Mouse (Mus musculus) stomach, postnatal 0 days (tissue): ENCODE measurements around the gene Thrb. TPM values are rescaled to one million over a fixed set of nuclear protein-coding genes. Genes with fewer than 3 reads are reported as not detected.
"Not testable (repeated sequence)": the region's sequence is repeated elsewhere in the genome, so short reads cannot be mapped to it uniquely, and the experiment has no call there.

Experiments used
- ATAC-seq: fragments of 200-750 bp; cut with Nextera tagmentation; 2 replicates; pipeline ENCODE4 v1.8.0; 2017; ENCODE audit not compliant: low FRiP score, low TSS enrichment
- DNase-seq: peaks from one replicate; pipeline ENCODE4 v3.0.0-alpha.2; 2016; ENCODE audit warnings: low spot score
- H3K27ac ChIP-seq: fragments of 300-500 bp; sonication (generic); replicated peaks from 2 replicates; pipeline ENCODE4 v1.5.1; 2014; ENCODE audit warnings: mild to moderate bottlenecking, control low read depth
- H3K27me3 ChIP-seq: fragments of 300-500 bp; sonication (generic); 2 replicates; pipeline ENCODE4 v1.6.1; 2014; ENCODE audit warnings: low read length; ENCODE audit not compliant: control insufficient read depth, insufficient read depth
- H3K36me3 ChIP-seq: fragments of 300-500 bp; sonication (generic); 2 replicates; pipeline ENCODE4 v1.6.1; 2014; ENCODE audit warnings: low read length, mixed read lengths; ENCODE audit not compliant: control insufficient read depth, insufficient read depth
- H3K4me1 ChIP-seq: fragments of 300-500 bp; sonication (generic); replicated peaks from 2 replicates; pipeline ENCODE4 v1.6.1; 2014; ENCODE audit warnings: antibody characterized with exemption; ENCODE audit not compliant: control insufficient read depth, insufficient read depth
- H3K4me2 ChIP-seq: fragments of 300-500 bp; sonication (generic); replicated peaks from 2 replicates; pipeline ENCODE4 v1.6.1; 2014; ENCODE audit warnings: low read depth, mild to moderate bottlenecking, control low read depth, moderate library complexity
- H3K4me3 ChIP-seq: fragments of 300-500 bp; sonication (generic); 2 replicates; pipeline ENCODE4 v1.5.1; 2014; ENCODE audit warnings: low read depth, low read length, control low read depth
- H3K9ac ChIP-seq: fragments of 300-500 bp; sonication (generic); 2 replicates; pipeline ENCODE4 v1.6.1; 2014; ENCODE audit warnings: mild to moderate bottlenecking, low read length, control low read depth, mixed read lengths
- H3K9me3 ChIP-seq: fragments of 300-500 bp; sonication (generic); 2 replicates; pipeline ENCODE4 v1.6.1; 2016; ENCODE audit warnings: low read length; ENCODE audit not compliant: control insufficient read depth
- CTCF ChIP-seq: IDR thresholded peaks from 2 replicates; pipeline ENCODE4 v1.5.1; 2016; ENCODE audit warnings: antibody characterized with exemption, low read depth, mild to moderate bottlenecking, moderate library complexity
- EP300 ChIP-seq: optimal IDR thresholded peaks from 2 replicates; pipeline ENCODE3; 2016; ENCODE audit warnings: antibody characterized with exemption
- WGBS: fragments of 180-500 bp; shearing (Covaris S2); extraction: QIAGEN DNeasy Blood & Tissue Kit; methylation state at CpG from one replicate; pipeline ENCODE4 v1.1.7; 2014; 5-methylcytosine and 5-hydroxymethylcytosine counted together
- polyA plus RNA-seq: library from polyadenylated mRNA; unstranded; fragments of >200 nt; fragmentation: Nextera tagmentation; extraction: Ambion mirVana; gene quantifications from 2 replicates; pipeline ENCODE4 v1.2.1, GENCODE M21; 2015

Thrb gene
- polyA plus RNA-seq, 1 experiment from 2014 or later = 4.8 TPM

GRCm38 (mm10) chr14:17917899-17918298 lies 257.8 kb downstream of the Thrb start:
- H3K4me3 ChIP-seq = no peak overlapping the region
- no peak overlapping the region for H3K4me2 ChIP-seq
- no peak overlapping the region for H3K27ac ChIP-seq
- 19% methylated on average over 3 of the region's 3 CpGs for WGBS
- H3K9me3 ChIP-seq = no peaks in the 10 kb centered on the region
- H3K27me3 ChIP-seq = no peaks in the 10 kb centered on the region
- H3K4me1 ChIP-seq = no peaks in the 10 kb centered on the region
- no peaks in the 10 kb centered on the region for H3K36me3 ChIP-seq
- no peak overlapping the region for H3K9ac ChIP-seq
- TF ChIP-seq CTCF (no peak), EP300 (no peak)
- ATAC-seq (peak; percentile 76), DNase-seq (peak; percentile 27)

DNA sequence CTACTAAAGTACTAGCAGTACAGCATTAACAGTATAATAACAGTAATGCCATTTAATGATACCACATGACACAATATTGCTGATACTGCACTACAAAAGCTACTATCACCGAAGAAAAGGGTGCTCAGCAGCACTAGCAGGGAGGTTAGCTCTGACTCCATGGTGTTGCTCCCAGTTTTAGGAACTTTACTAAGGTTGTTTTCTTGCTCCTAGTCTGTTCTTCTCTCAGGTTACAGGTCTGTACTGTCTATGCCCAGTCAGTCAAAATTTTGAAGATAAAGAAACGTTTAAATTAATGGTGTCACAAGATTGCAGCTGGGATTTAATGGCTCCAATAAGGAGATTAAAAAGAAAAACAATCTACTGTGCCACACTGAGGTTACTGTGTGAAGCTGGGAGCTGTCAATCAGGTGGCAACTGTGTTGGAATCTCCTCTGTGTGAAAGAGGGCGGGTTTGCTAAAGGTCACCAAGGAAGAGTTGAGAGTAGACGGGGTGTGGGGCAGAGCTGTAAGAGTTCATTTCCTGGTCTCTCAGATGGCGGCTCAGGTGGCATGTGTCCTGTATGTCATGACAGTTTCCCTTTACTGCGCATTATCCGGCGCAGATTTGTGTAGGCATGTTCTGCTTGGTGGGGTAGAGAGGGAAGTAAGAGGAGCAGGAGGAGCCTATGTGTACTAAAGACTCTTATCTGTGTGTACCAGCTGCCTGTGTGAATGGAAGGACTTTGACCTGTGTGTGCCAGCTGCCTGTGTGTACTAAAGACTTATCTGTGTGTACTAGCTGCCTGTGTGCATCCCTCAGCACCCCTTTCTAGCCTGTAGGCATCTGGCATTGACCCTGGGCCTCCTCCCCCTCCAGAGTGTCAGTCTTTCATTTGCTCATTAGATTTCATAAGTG lies 263.0 kb downstream of the Thrb start:
- Histone ChIP-seq H3K36me3 (no peaks in the 10 kb centered on the region), H3K27me3 (no peaks in the 10 kb centered on the region), H3K9me3 (no peaks in the 10 kb centered on the region), H3K4me1 (no peaks in the 10 kb centered on the region), H3K4me2 (no peak overlapping the region), H3K4me3 (no peak overlapping the region), H3K9ac (no peak overlapping the region), H3K27ac (peak overlapping the region; percentile 45; the same call in 1 of the 2 replicates)
- ATAC-seq = peak; percentile 95
- 40% methylated on average over 8 of the region's 8 CpGs for WGBS
- DNase-seq = peak; percentile 60
- no peak for TF ChIP-seq CTCF

DNA sequence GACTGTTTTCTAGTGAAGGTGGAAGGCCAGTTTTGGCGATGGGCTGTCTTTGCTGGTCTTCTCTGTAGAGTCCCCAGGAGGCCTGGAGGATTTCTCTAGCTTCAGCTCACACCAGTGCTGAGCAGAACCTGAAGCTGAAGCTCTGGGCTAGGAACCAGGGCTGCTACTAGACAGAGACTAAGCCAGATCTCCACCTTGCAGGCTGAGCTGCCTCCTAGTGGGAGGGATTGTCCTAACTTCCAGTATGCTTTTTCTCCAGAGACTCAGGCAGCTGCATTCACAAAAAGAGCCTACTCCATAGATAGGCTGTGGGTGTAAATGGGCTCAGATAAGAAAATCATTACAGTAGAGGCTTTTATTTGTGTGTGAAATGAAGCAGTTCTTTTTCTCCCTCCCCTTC lies 267.4 kb downstream of the Thrb start:
- TF ChIP-seq CTCF (peak; percentile 82), EP300 (no peak)
- H3K9ac ChIP-seq = no peak overlapping the region
- H3K27me3 ChIP-seq = no peaks in the 10 kb centered on the region
- no peak overlapping the region for H3K4me2 ChIP-seq
- ATAC-seq = peak; percentile 41; the same call in 1 of the 2 replicates
- no peaks in the 10 kb centered on the region for H3K36me3 ChIP-seq
- H3K4me1 ChIP-seq = no peaks in the 10 kb centered on the region
- WGBS = 37% methylated on average over 1 of the region's 1 CpGs
- H3K27ac ChIP-seq = no peak overlapping the region
- DNase-seq = peak; percentile 57
- H3K4me3 ChIP-seq = no peak overlapping the region
- no peaks in the 10 kb centered on the region for H3K9me3 ChIP-seq

DNA sequence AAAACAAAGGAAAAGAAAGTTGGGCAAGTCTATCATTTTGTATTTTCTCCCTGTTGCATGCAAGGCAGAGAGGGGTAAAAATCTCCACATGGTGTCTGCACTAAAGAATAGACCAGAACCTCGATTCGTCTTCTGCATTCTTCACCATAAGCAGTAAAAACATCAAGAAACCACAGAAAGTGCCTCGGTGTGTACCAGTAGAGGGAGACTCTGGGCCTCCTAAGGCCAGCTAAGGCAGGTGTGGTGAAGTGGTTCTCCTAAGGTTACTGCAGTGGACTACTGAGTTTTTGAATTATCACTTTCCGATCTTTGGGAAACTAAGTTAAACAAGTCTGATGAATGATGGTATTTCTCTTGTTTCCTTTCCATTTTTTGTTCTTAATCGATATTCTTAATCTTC lies 269.5 kb downstream of the Thrb start:
- ATAC-seq (no peak), DNase-seq (no peak)
- H3K9me3 ChIP-seq = no peaks in the 10 kb centered on the region
- H3K4me1 ChIP-seq = no peaks in the 10 kb centered on the region
- no peaks in the 10 kb centered on the region for H3K27me3 ChIP-seq
- H3K4me2 ChIP-seq = no peak overlapping the region
- no peak overlapping the region for H3K27ac ChIP-seq
- TF ChIP-seq EP300 (no peak), CTCF (peak; percentile 58)
- H3K9ac ChIP-seq = no peak overlapping the region
- WGBS = 69% methylated on average over 5 of the region's 5 CpGs
- H3K36me3 ChIP-seq = no peaks in the 10 kb centered on the region
- H3K4me3 ChIP-seq = no peak overlapping the region

GRCm38 (mm10) chr14:17933475-17933874 lies 273.4 kb downstream of the Thrb start:
- no peaks in the 10 kb centered on the region for H3K36me3 ChIP-seq
- no peaks in the 10 kb centered on the region for H3K27me3 ChIP-seq
- no peak for DNase-seq
- no peak overlapping the region for H3K4me3 ChIP-seq
- no peak overlapping the region for H3K9ac ChIP-seq
- H3K27ac ChIP-seq = no peak overlapping the region
- H3K4me1 ChIP-seq = no peaks in the 10 kb centered on the region
- no peak overlapping the region for H3K4me2 ChIP-seq
- TF ChIP-seq EP300 (no peak), CTCF (no peak)
- no peak for ATAC-seq
- H3K9me3 ChIP-seq = no peaks in the 10 kb centered on the region
- 62% methylated on average over 2 of the region's 2 CpGs for WGBS

DNA sequence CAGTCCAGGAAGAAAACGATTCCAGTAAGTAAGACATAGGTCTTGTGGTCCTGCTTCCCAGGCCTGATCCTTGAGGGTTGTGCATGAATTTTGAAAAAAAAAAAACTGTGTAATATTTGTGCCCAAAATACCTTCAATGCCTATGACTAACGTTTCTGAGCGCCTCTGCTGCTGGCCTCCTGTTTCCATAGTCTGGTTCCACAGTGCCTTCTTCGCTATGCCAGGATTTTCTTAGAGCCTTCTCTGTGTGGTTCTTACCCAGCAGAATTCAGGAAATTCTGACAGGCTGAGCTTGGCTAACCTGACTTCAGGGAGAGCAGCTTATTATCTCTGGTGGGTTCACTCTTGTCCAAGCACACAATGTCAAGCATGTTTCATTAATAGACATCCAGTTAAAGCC lies 274.7 kb downstream of the Thrb start:
- not testable (repeated sequence) for H3K4me1 ChIP-seq, H3K27ac ChIP-seq, H3K4me3 ChIP-seq, H3K27me3 ChIP-seq, H3K4me2 ChIP-seq, H3K9me3 ChIP-seq, H3K36me3 ChIP-seq, H3K9ac ChIP-seq, ATAC-seq, DNase-seq
- 83% methylated on average over 4 of the region's 4 CpGs for whole genome bisulfite sequencing
